Mouse (Mus musculus): ENCODE measurements around the gene Ern1. TPM values are rescaled to one million over a fixed set of nuclear protein-coding genes. Genes with fewer than 3 reads are reported as not detected.

The Ern1 gene
- polyA plus RNA-seq (2015; fragmentation: Nextera tagmentation; extraction: Ambion mirVana), result 5.4 and 6.3 TPM in 2 replicates

DNA sequence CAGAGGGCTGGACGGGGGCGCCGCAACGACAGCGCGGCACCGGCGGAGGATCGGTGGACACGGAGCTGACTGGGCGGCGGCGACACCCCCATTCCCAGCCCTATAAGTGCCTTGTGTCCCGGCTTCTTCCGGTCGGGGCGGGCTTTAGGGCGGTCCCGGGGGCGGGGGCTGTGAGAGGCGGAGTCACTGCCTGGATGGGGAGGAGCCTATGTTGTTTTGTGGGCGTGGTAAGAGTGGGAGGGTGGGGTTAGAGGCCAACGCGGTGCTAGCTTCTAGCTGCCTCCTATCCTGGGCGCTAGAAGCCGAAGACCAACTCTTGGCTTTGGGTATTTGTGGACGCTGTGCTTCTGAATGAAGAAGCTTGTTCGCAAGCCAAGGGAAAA, at the start of gene Ern1:
Gene Ern1, minus strand, starts transcription at position 120 of the 383 bp plus-strand sequence.
- peak within 1 kb of the TSS; percentile 94 for H3K4me3 ChIP-seq (ENCODE audit: low read depth, low read length)
- H3K27me3 ChIP-seq (replicated peaks; ENCODE audit: insufficient read depth, low read length), result no peaks in the 10 kb centered on the region
- TF ChIP-seq EP300 (IDR thresholded peaks at IDR 0.05) (no peak; the same call in 1 of the 2 replicates), CTCF (IDR thresholded peaks at IDR 0.05) (no peak)
- H3K9me3 ChIP-seq (ENCODE audit: low read length), result no peaks in the 10 kb centered on the region
- DNase-seq (ENCODE audit: low spot score), result peak; percentile 96
- WGBS, result under 1% methylated on average over 27 of the region's 28 CpGs
- peaks cover 8% of the 10 kb centered on the region for H3K4me1 ChIP-seq (ENCODE audit: insufficient read depth, low read depth, low read length)
- peak within 1 kb of the TSS; percentile 98 for H3K27ac ChIP-seq (ENCODE audit: low read length)
- no peaks in the 10 kb centered on the region for H3K36me3 ChIP-seq (ENCODE audit: insufficient read depth, low read length)
- peak within 1 kb of the TSS; percentile 73 for H3K4me2 ChIP-seq (replicated peaks; ENCODE audit: low read depth, low read length)
- ATAC-seq, result peak; percentile 96
- H3K9ac ChIP-seq (replicated peaks; ENCODE audit: low read depth), result peak within 1 kb of the TSS; percentile 84

GRCm38 (mm10) chr11:106536253-106536912, 48.7 kb upstream of the Ern1 start:
- DNase-seq (ENCODE audit: low spot score) (peak; percentile 53), ATAC-seq (peak; percentile 82)
- Histone ChIP-seq H3K4me3 (ENCODE audit: low read depth, low read length) (no peak overlapping the region), H3K9ac (replicated peaks; ENCODE audit: low read depth) (no peak overlapping the region), H3K36me3 (ENCODE audit: insufficient read depth, low read length) (0 out of 2 replicates have a peak, but pooled peaks cover 4% of the 10 kb centered on the region), H3K27ac (ENCODE audit: low read length) (no peak overlapping the region), H3K27me3 (replicated peaks; ENCODE audit: insufficient read depth, low read length) (no peaks in the 10 kb centered on the region), H3K4me2 (replicated peaks; ENCODE audit: low read depth, low read length) (no peak overlapping the region), H3K9me3 (ENCODE audit: low read length) (no peaks in the 10 kb centered on the region), H3K4me1 (ENCODE audit: insufficient read depth, low read depth, low read length) (no peaks in the 10 kb centered on the region)
- 57% methylated on average over 11 of the region's 11 CpGs for WGBS
- TF ChIP-seq EP300 (IDR thresholded peaks at IDR 0.05) (peak; percentile 50; the same call in 1 of the 2 replicates), CTCF (IDR thresholded peaks at IDR 0.05) (no peak)

GRCm38 (mm10) chr11:106535660-106536252, 48.1 kb upstream of the Ern1 start:
- ATAC-seq (no peak), DNase-seq (ENCODE audit: low spot score) (no peak)
- Histone ChIP-seq H3K9me3 (ENCODE audit: low read length) (no peaks in the 10 kb centered on the region), H3K4me3 (ENCODE audit: low read depth, low read length) (no peak overlapping the region), H3K4me1 (ENCODE audit: insufficient read depth, low read depth, low read length) (no peaks in the 10 kb centered on the region), H3K9ac (replicated peaks; ENCODE audit: low read depth) (no peak overlapping the region), H3K27ac (ENCODE audit: low read length) (no peak overlapping the region), H3K27me3 (replicated peaks; ENCODE audit: insufficient read depth, low read length) (no peaks in the 10 kb centered on the region), H3K4me2 (replicated peaks; ENCODE audit: low read depth, low read length) (no peak overlapping the region), H3K36me3 (ENCODE audit: insufficient read depth, low read length) (0 out of 2 replicates have a peak, but pooled peaks cover 4% of the 10 kb centered on the region)
- no peak for TF ChIP-seq CTCF (IDR thresholded peaks at IDR 0.05)
- no peak for TF ChIP-seq EP300 (IDR thresholded peaks at IDR 0.05)
- WGBS, result 84% methylated on average over 9 of the region's 9 CpGs

- Histone ChIP-seq H3K9ac (replicated peaks; ENCODE audit: low read depth) (no peak overlapping the region), H3K36me3 (ENCODE audit: insufficient read depth, low read length) (0 out of 2 replicates have a peak, but pooled peaks cover 4% of the 10 kb centered on the region), H3K4me2 (replicated peaks; ENCODE audit: low read depth, low read length) (no peak overlapping the region), H3K9me3 (ENCODE audit: low read length) (no peaks in the 10 kb centered on the region), H3K27ac (ENCODE audit: low read length) (no peak overlapping the region), H3K4me3 (ENCODE audit: low read depth, low read length) (no peak overlapping the region), H3K4me1 (ENCODE audit: insufficient read depth, low read depth, low read length) (no peaks in the 10 kb centered on the region), H3K27me3 (replicated peaks; ENCODE audit: insufficient read depth, low read length) (no peaks in the 10 kb centered on the region)
- TF ChIP-seq CTCF (IDR thresholded peaks at IDR 0.05) (no peak), EP300 (IDR thresholded peaks at IDR 0.05) (no peak)
- DNase-seq (ENCODE audit: low spot score) (no peak), ATAC-seq (no peak)
- 77% methylated on average over 9 of the region's 9 CpGs for WGBS
Observed at GRCm38 (mm10) chr11:106532248-106532790, 44.7 kb upstream of the Ern1 start.

DNA sequence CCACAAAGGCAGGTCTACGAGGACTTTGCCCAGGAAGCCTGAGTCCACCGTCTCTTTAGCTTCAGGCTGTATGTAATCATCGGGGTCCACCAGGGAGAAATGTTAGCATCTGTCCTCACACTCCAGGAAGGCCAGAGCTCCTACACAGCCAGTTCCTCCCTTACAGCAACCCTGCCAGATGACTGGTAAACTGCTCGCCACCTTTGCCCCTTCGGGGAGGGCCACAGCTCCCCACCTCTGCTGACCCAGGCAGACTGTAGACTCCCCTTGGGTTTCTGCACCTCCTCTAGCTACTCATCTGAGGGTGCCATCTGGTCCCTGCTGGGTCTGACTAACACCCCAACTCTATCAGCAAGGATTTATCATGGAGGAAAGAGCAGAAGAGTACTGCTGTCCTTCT, 42.1 kb upstream of the Ern1 start:
- Histone ChIP-seq H3K4me3 (ENCODE audit: low read depth, low read length) (no peak overlapping the region), H3K4me2 (replicated peaks; ENCODE audit: low read depth, low read length) (no peak overlapping the region), H3K27me3 (replicated peaks; ENCODE audit: insufficient read depth, low read length) (no peaks in the 10 kb centered on the region), H3K9ac (replicated peaks; ENCODE audit: low read depth) (no peak overlapping the region), H3K9me3 (ENCODE audit: low read length) (no peaks in the 10 kb centered on the region), H3K36me3 (ENCODE audit: insufficient read depth, low read length) (0 out of 2 replicates have a peak, but pooled peaks cover 4% of the 10 kb centered on the region), H3K27ac (ENCODE audit: low read length) (no peak overlapping the region), H3K4me1 (ENCODE audit: insufficient read depth, low read depth, low read length) (no peaks in the 10 kb centered on the region)
- no peak for TF ChIP-seq EP300 (IDR thresholded peaks at IDR 0.05)
- TF ChIP-seq CTCF (IDR thresholded peaks at IDR 0.05), result no peak
- DNase-seq (ENCODE audit: low spot score) (no peak), ATAC-seq (no peak)
- 74% methylated on average over 5 of the region's 5 CpGs for WGBS

GRCm38 (mm10) chr11:106529113-106529512, 41.5 kb upstream of the Ern1 start:
- 68% methylated on average over 4 of the region's 4 CpGs for WGBS
- DNase-seq (ENCODE audit: low spot score), result peak; percentile 24
- Histone ChIP-seq H3K4me2 (replicated peaks; ENCODE audit: low read depth, low read length) (no peak overlapping the region), H3K9ac (replicated peaks; ENCODE audit: low read depth) (no peak overlapping the region), H3K36me3 (ENCODE audit: insufficient read depth, low read length) (0 out of 2 replicates have a peak, but pooled peaks cover 4% of the 10 kb centered on the region), H3K27me3 (replicated peaks; ENCODE audit: insufficient read depth, low read length) (no peaks in the 10 kb centered on the region), H3K9me3 (ENCODE audit: low read length) (no peaks in the 10 kb centered on the region), H3K27ac (ENCODE audit: low read length) (no peak overlapping the region), H3K4me3 (ENCODE audit: low read depth, low read length) (no peak overlapping the region), H3K4me1 (ENCODE audit: insufficient read depth, low read depth, low read length) (no peaks in the 10 kb centered on the region)
- TF ChIP-seq CTCF (IDR thresholded peaks at IDR 0.05) (no peak), EP300 (IDR thresholded peaks at IDR 0.05) (no peak)
- no peak for ATAC-seq
